Mouse (Mus musculus): ENCODE results near the gene Chad. TPM values are rescaled to one million over a fixed set of nuclear protein-coding genes. Genes with fewer than 3 reads are reported as not detected.
A peak's percentile ranks its signal among the peaks of the same experiment; 100 is the strongest.

Gene Chad
- total RNA-seq (2012; rRNA removed) (0.13 and 0.17 TPM in 2 replicates), total RNA-seq (2014; rRNA removed) (not detected in 2 replicates), polyA plus RNA-seq (2012; ENCODE audit: insufficient read length, low read depth) (0.41 and 0.53 TPM in 2 replicates)

GRCm38 (mm10) chr11:94564437-94565150, at the start of gene Chad:
Gene Chad, plus strand, starts transcription at chr11:94565047.
- H3K36me3 ChIP-seq (replicated peaks in 1 of 2; ENCODE audit: control insufficient read depth in 1 of 2, insufficient read depth in 1 of 2, low read length in 1 of 2), result peaks cover 7 to 89% of the 10 kb centered on the region in 2 experiments
- H3K79me2 ChIP-seq (replicated peaks; ENCODE audit: control insufficient read depth, extremely low read depth, insufficient read depth, poor library complexity, severe bottlenecking), result no peaks in the 10 kb centered on the region
- dilution Hi-C loops (cut with MboI; ENCODE audit: extremely low pct_ligation_motif_present, extremely low pct_unique_long_range_greater_than_20kb, low sequenced_read_pairs), result no loop called here
- no peak within 1 kb of the TSS for H3K4me3 ChIP-seq (replicated peaks in 1 of 3; ENCODE audit: low read depth in 2 of 3, low read length in 2 of 3, poor library complexity in 1 of 3)
- no peaks in the 10 kb centered on the region for H3K9me3 ChIP-seq (replicated peaks; ENCODE audit: low read length)
- TF ChIP-seq RAD21 (IDR thresholded peaks at IDR 0.05; ENCODE audit: low read depth, low read length) (no peak), MYC (IDR thresholded peaks at IDR 0.05; ENCODE audit: low read depth, low read length) (no peak), USF2 (conservative IDR thresholded peaks at IDR 0.05; ENCODE audit: low read depth, low read length) (no peak), MXI1 (IDR thresholded peaks at IDR 0.05; ENCODE audit: low read depth, low read length) (no peak), MAX (IDR thresholded peaks at IDR 0.05; ENCODE audit: low read length) (no peak), MEF2A (IDR thresholded peaks at IDR 0.05; ENCODE audit: borderline replicate concordance, low read depth, low read length) (no peak), CHD2 (IDR thresholded peaks at IDR 0.05; ENCODE audit: low read length) (no peak), BHLHE40 (IDR thresholded peaks at IDR 0.05; ENCODE audit: low read depth, low read length) (no peak), EP300 (IDR thresholded peaks at IDR 0.05; ENCODE audit: low read length) (no peak), CTCF (conservative IDR thresholded peaks at IDR 0.05 in 1 of 2, IDR thresholded peaks at IDR 0.05 in 1 of 2; ENCODE audit: low read depth in 2 of 2, low read length in 2 of 2) (no peak), ELF1 (IDR thresholded peaks at IDR 0.05; ENCODE audit: low read depth, low read length) (no peak)
- no peak within 1 kb of the TSS for H3K27ac ChIP-seq (ENCODE audit: insufficient read depth, low read depth)
- no peak for DNase-seq (ENCODE audit: extremely low read depth)
- in situ Hi-C loops (cut with MboI; ENCODE audit: low pct_ligation_motif_present, low pct_unique_long_range_greater_than_20kb, low sequenced_read_pairs), result no loop called here
- no peak within 1 kb of the TSS for H3K4me2 ChIP-seq (ENCODE audit: insufficient read depth, low read depth, poor library complexity, severe bottlenecking)
- peaks cover 0 to 10% of the 10 kb centered on the region in 2 experiments; a peak in 2 of 4 replicates for H3K4me1 ChIP-seq (ENCODE audit: control insufficient read depth in 1 of 2, insufficient read depth in 2 of 2)
- H3K27me3 ChIP-seq (replicated peaks), result no peaks in the 10 kb centered on the region
- H3K9ac ChIP-seq (ENCODE audit: insufficient read depth, low read depth), result no peak within 1 kb of the TSS

GRCm38 (mm10) chr11:94521219-94521843, 43.5 kb upstream of the Chad start, which contains the start of gene Mycbpap:
Gene Mycbpap, minus strand, starts transcription at chr11:94521742.
- peak; percentile 42 for DNase-seq (ENCODE audit: extremely low read depth)
- no peaks in the 10 kb centered on the region for H3K79me2 ChIP-seq (replicated peaks; ENCODE audit: control insufficient read depth, extremely low read depth, insufficient read depth, poor library complexity, severe bottlenecking)
- peaks cover 7 to 29% of the 10 kb centered on the region in 2 experiments for H3K4me1 ChIP-seq (ENCODE audit: control insufficient read depth in 1 of 2, insufficient read depth in 2 of 2)
- in situ Hi-C loops (cut with MboI; ENCODE audit: low pct_ligation_motif_present, low pct_unique_long_range_greater_than_20kb, low sequenced_read_pairs) (no loop called here), dilution Hi-C loops (cut with MboI; ENCODE audit: extremely low pct_ligation_motif_present, extremely low pct_unique_long_range_greater_than_20kb, low sequenced_read_pairs) (no loop called here)
- H3K4me2 ChIP-seq (ENCODE audit: insufficient read depth, low read depth, poor library complexity, severe bottlenecking), result peak within 1 kb of the TSS; percentile 85
- H3K9ac ChIP-seq (ENCODE audit: insufficient read depth, low read depth), result peak within 1 kb of the TSS; percentile 66
- peaks cover 10% of the 10 kb centered on the region for H3K27me3 ChIP-seq (replicated peaks)
- H3K27ac ChIP-seq (ENCODE audit: insufficient read depth, low read depth), result no peak within 1 kb of the TSS
- no peaks in the 10 kb centered on the region for H3K36me3 ChIP-seq (replicated peaks in 1 of 2; ENCODE audit: control insufficient read depth in 1 of 2, insufficient read depth in 1 of 2, low read length in 1 of 2)
- no peaks in the 10 kb centered on the region for H3K9me3 ChIP-seq (replicated peaks; ENCODE audit: low read length)
- H3K4me3 ChIP-seq (replicated peaks in 1 of 3; ENCODE audit: low read depth in 2 of 3, low read length in 2 of 3, poor library complexity in 1 of 3), result peak within 1 kb of the TSS; percentile 38 to 65 (median 55)
- 0 out of 2 replicates have a peak, but pooled peaks have one; percentile 23 for TF ChIP-seq TBP (conservative IDR thresholded peaks at IDR 0.05; ENCODE audit: low read depth, low read length)
- peak; percentile 51 for TF ChIP-seq IRF4 (IDR thresholded peaks at IDR 0.05; ENCODE audit: low read depth, low read length)
- TF ChIP-seq RCOR1 (conservative IDR thresholded peaks at IDR 0.05; ENCODE audit: low read depth, low read length), result no peak
- no peak for TF ChIP-seq MAX (IDR thresholded peaks at IDR 0.05; ENCODE audit: low read length)
- TF ChIP-seq UBTF (IDR thresholded peaks at IDR 0.05; ENCODE audit: low read depth, low read length), result no peak
- TF ChIP-seq KAT2A (IDR thresholded peaks at IDR 0.05; ENCODE audit: insufficient replicate concordance, low read length), result no peak
- TF ChIP-seq CTCF (conservative IDR thresholded peaks at IDR 0.05 in 1 of 2, IDR thresholded peaks at IDR 0.05 in 1 of 2; ENCODE audit: low read depth in 2 of 2, low read length in 2 of 2), result no peak; a peak in 1 of 4 replicates
- no peak for TF ChIP-seq SMC3 (IDR thresholded peaks at IDR 0.05; ENCODE audit: low read depth, low read length)
- TF ChIP-seq HCFC1 (IDR thresholded peaks at IDR 0.05; ENCODE audit: low read depth, low read length), result peak; percentile 58
- no peak for TF ChIP-seq ETS1 (conservative IDR thresholded peaks at IDR 0.05; ENCODE audit: low read depth, low read length)
- TF ChIP-seq USF2 (conservative IDR thresholded peaks at IDR 0.05; ENCODE audit: low read depth, low read length), result no peak
- peak; percentile 47; the same call in 1 of the 2 replicates for TF ChIP-seq BHLHE40 (IDR thresholded peaks at IDR 0.05; ENCODE audit: low read depth, low read length)
- TF ChIP-seq POLR2AphosphoS2 (IDR thresholded peaks at IDR 0.05; ENCODE audit: low read depth, low read length), result no peak
- TF ChIP-seq JUND (conservative IDR thresholded peaks at IDR 0.05; ENCODE audit: low read depth, low read length), result no peak
- TF ChIP-seq MYC (IDR thresholded peaks at IDR 0.05; ENCODE audit: low read depth, low read length), result peak; percentile 54; the same call in 1 of the 2 replicates
- peak; percentile 61 for TF ChIP-seq POLR2A (IDR thresholded peaks at IDR 0.05; ENCODE audit: low read depth, low read length)
- TF ChIP-seq NRF1 (IDR thresholded peaks at IDR 0.05; ENCODE audit: low read depth, low read length), result peak; percentile 69
- 0 out of 2 replicates have a peak, but pooled peaks have one; percentile 17 for TF ChIP-seq TCF12 (IDR thresholded peaks at IDR 0.05; ENCODE audit: low read depth, low read length)
- TF ChIP-seq ZNF384 (IDR thresholded peaks at IDR 0.05; ENCODE audit: low read depth, low read length), result no peak
- peak; percentile 44 for TF ChIP-seq NELFE (IDR thresholded peaks at IDR 0.05; ENCODE audit: low read depth, low read length)
- TF ChIP-seq RAD21 (IDR thresholded peaks at IDR 0.05; ENCODE audit: low read depth, low read length), result no peak
- peak; percentile 61; the same call in 1 of the 2 replicates for TF ChIP-seq MAZ (IDR thresholded peaks at IDR 0.05; ENCODE audit: low read depth, low read length)
- TF ChIP-seq CHD2 (IDR thresholded peaks at IDR 0.05; ENCODE audit: low read length), result no peak
- peak; percentile 91 for TF ChIP-seq SIN3A (IDR thresholded peaks at IDR 0.05; ENCODE audit: low read length)
- TF ChIP-seq ELF1 (IDR thresholded peaks at IDR 0.05; ENCODE audit: low read depth, low read length), result peak; percentile 66
- no peak for TF ChIP-seq MAFK (IDR thresholded peaks at IDR 0.05; ENCODE audit: insufficient replicate concordance, low read length)
